Mouse (Mus musculus): ENCODE measurements around the gene Zfp277.

The Zfp277 gene

GRCm38 (mm10) chr12:40348251-40348650, 97.5 kb downstream of the Zfp277 start:
- no peak for DNase-seq

DNA sequence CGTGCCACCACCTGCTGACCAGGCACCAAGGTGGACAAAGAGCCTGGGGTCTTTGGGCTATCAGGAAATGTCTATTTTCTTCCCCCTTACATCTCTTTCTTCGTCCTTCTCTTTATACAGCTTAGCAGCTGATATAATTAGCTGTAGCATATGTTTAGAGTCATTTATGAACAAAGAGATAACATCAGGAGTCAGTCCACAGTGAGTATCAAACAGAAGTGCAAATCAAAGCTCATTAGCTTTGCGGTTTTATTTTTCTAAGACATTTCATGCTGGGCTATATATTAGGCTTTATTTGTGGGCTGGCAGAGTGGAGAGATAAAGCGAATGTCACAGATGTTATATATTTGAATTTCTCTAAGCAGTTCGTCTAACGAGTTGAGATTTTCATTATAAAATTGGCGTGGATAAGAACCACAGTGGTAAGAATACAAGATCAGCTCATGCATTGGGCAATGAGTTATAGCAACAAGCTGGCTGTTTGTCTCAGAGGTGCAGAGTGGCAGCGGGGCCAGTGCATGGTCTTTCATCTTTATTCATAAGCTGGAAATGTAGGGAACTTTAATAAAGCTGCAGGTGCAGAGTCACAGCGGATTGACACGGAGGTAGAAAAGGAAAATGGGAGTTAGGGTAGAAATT, 98.5 kb downstream of the Zfp277 start:
- no peak for DNase-seq

DNA sequence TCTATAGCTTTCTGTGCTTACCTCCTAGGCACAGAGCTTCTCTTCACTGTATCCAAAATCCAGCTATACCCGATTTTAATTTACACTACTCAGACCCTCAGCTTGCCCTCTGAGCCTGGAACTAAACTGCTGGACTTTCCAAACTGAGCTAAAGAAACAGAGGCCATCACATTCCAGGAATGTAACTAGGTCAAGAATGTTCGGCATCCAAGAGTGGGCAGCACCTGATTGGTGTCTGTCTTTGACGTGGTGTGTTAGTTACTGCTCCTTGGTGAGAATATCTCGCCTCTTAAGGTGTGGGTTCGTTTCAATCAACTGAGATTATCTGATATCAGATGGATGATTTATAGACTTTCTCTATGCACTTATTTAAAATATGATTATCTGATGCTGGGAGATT, 104.3 kb downstream of the Zfp277 start:
- DNase-seq, result no peak

- no peak for DNase-seq
These were observed 110.4 kb downstream of the Zfp277 start for GRCm38 (mm10) chr12:40335303-40335702.

DNA sequence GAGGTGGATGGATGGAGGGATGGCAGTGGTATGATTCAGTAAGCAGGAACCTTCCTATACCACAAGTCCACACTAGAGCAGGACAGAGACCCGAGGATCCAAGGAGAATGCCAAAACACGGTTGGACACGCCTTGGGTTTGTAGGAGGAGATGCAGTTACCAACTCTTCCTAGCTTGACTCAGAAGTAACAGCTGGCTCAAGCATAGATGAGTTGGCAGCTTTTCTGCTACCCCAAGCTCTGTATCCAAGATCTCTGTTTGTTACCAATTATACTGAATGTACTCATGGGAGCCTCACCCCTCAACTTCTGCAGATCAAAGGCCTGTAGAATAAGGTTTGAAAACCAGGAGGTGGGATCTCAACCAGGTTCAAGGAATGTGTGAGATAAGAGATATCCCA, 114.2 kb downstream of the Zfp277 start:
- DNase-seq, result no peak

GRCm38 (mm10) chr12:40327012-40327660, 118.6 kb downstream of the Zfp277 start:
- peak in 1 of 2 experiments; percentile 45 for DNase-seq

DNA sequence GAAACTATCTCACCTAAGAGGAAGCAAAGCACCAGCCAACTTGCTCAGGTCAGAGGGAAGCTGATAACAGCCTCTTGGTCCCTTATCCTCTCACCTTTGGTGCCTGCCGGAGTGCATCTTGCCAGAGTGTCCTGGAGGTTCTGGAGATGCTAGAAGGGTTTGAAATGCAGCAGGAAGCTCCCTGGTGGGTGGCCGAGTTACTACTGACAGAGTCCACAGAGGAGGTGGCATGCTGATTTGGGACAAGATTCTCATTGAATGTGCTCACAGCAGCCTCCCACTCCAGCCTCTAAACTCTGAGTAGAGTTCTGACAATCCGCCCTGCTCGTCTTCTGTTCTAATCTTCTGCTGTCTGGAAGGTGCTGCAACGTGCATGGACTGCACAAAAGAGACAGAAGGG, 120.1 kb downstream of the Zfp277 start:
- DNase-seq, result no peak

- no peak for DNase-seq
These were observed 120.9 kb downstream of the Zfp277 start for GRCm38 (mm10) chr12:40324819-40325218.

DNA sequence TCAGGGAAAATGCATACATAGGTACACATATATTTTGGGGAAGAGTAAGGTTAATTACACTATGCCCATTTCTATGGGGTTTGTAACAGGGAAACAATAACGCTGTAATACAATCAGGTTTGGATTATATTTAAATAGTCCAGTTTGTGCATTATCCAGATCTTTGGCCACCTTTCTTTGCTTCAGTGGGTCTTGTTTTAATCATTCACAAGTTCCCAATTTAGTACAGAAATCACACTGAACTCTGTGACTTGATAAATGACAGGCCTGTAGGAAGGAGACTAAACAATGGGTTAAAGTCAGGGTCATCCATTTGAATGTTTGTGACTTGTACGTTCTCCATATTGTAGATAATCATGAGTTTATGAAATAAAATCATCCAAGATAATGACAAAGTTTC, 130.6 kb downstream of the Zfp277 start:
- DNase-seq, result no peak

GRCm38 (mm10) chr12:40303960-40304359, 141.7 kb downstream of the Zfp277 start:
- DNase-seq, result no peak

DNA sequence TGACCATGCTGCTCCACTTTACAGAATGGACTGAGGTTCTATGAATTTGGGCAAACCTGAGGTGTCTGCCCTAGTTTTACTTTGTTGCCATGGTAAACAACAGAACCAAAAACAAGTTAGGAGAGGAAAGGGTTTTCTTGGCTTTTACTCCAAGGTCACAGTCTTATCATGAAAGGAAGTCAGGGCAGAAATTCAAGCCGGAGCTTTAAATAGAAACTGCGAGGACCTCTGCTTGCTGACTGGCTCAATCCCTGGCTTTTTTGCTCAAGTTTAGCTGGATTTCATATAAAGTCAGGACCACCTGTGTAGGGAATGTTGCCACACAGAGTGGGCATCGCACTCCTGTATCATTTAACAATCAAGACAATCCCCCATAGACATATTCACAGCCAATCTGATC, 147.1 kb downstream of the Zfp277 start:
- no peak for DNase-seq

DNA sequence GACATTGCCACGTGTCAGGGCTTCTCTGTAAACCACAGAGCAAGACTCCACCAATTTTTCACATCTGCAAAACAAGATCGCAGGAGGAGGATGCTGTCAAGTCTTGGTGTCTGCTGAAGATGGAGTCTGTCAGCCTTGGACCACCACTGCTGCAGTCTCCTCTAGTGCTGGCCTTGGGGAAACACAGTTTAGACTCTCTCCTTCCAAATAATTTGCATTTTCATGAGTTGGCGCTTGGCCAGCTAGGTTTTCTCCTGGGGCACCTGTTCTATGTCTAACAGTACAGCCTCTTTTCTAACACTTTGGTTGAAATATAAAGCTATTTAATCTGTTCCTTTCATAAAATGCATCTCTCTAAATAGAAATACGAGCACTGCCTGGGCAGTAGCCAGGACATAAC, 159.2 kb downstream of the Zfp277 start:
- DNase-seq, result no peak

- DNase-seq, result no peak
These were observed 164.9 kb downstream of the Zfp277 start for GRCm38 (mm10) chr12:40280596-40281325.

GRCm38 (mm10) chr12:40277581-40277980, 168.1 kb downstream of the Zfp277 start:
- DNase-seq, result no peak

GRCm38 (mm10) chr12:40274931-40275330, 170.8 kb downstream of the Zfp277 start:
- DNase-seq, result no peak

DNA sequence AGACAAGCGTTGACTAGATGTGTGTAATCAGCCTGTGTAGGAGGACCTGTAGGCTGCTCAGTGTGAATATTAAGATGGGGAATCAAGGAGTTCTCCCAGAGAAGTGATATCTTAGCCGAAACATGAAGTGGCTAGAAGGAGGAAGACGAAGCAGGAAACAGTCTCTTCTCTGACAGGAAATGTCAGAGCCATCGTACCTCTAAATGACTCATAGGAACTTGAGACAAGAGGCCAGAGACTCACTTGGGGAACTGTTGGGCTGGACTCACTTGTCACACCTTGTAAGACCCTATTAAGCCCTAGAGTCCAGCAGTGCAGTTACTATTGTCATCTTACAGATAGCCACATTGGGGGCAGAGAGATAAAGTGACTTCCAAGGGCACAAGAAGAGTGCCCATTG, 172.4 kb downstream of the Zfp277 start:
- DNase-seq, result no peak

DNA sequence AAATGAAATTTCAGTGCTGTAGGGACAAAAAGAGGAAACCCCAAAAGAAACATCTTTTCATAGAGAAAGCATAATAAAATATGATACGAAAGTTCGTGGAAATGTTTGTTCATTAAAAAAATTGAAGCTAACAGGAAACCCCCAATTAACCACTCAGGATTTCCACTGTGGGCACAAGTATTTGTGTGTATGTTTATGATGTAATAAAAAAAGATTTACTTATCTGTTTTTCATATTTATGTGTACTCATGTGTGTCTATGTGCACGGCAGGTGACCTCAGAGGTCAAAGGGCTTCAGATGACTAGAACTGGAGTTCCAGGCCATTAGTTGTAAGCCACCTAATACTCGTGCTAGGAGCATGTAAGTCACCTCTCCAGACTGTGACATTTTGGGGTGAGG, 173.0 kb downstream of the Zfp277 start:
- no peak for DNase-seq

GRCm38 (mm10) chr12:40268313-40268712, 177.4 kb downstream of the Zfp277 start:
- no peak for DNase-seq
